Mouse (Mus musculus) fat pad, adult 2 months (tissue): ENCODE measurements around the gene BC029722.

Source experiments
- DNase-seq: peaks from one replicate; pipeline ENCODE4 v3.0.0-alpha.2; 2011; ENCODE audit warnings: low read depth, low spot score; ENCODE audit errors: extremely low read depth

The BC029722 gene

GRCm38 (mm10) chr2:155784534-155784933 is 34.7 kb downstream of the BC029722 start:
- no peak for DNase-seq

- no peak for DNase-seq
These were observed 39.7 kb downstream of the BC029722 start for GRCm38 (mm10) chr2:155779506-155779905.

- no peak for DNase-seq
These were observed 40.2 kb downstream of the BC029722 start for GRCm38 (mm10) chr2:155779066-155779465.

- DNase-seq, result no peak
These were observed 41.2 kb downstream of the BC029722 start for GRCm38 (mm10) chr2:155778004-155778403.

GRCm38 (mm10) chr2:155777688-155777985 is 41.6 kb downstream of the BC029722 start:
- no peak for DNase-seq

- no peak for DNase-seq
These were observed 42.2 kb downstream of the BC029722 start for GRCm38 (mm10) chr2:155776824-155777687.

GRCm38 (mm10) chr2:155775685-155776263 is 43.5 kb downstream of the BC029722 start:
- DNase-seq, result no peak

- DNase-seq, result no peak
These were observed 44.1 kb downstream of the BC029722 start, which contains the start of gene Mmp24 for GRCm38 (mm10) chr2:155774927-155775684. Gene Mmp24, plus strand, starts transcription at chr2:155775342.

GRCm38 (mm10) chr2:155774261-155774926 is 44.8 kb downstream of the BC029722 start:
- no peak for DNase-seq

GRCm38 (mm10) chr2:155773664-155774063 is 45.6 kb downstream of the BC029722 start:
- DNase-seq, result no peak
